Mouse (Mus musculus): ENCODE measurements around the gene Tmem39b. TPM values are rescaled to one million over a fixed set of nuclear protein-coding genes. Genes with fewer than 3 reads are reported as not detected.
"Not testable (repeated sequence)": the region's sequence is repeated elsewhere in the genome, so short reads cannot be mapped to it uniquely, and the experiment has no call there.

The Tmem39b gene
- 24.4 and 25.7 TPM in 2 replicates for polyA plus RNA-seq (2012; rRNA removed)

- TF ChIP-seq CTCF (IDR thresholded peaks at IDR 0.05; ENCODE audit: insufficient read depth, low read length) (no peak), POLR2A (IDR thresholded peaks at IDR 0.05; ENCODE audit: borderline replicate concordance, extremely low read depth, low read depth, low read length) (no peak)
- WGBS: 1% methylated on average over 56 of the region's 57 CpGs
- H3K4me1 ChIP-seq (ENCODE audit: control insufficient read depth, insufficient read depth, low read length): no peaks in the 10 kb centered on the region
- DNase-seq: peak; percentile 87
- peak within 1 kb of the TSS; percentile 83 for H3K4me3 ChIP-seq (replicated peaks; ENCODE audit: extremely low read depth, low read depth, low read length)
Observed at GRCm38 (mm10) chr4:129696158-129696985, at the start of gene Tmem39b. TSS of gene Tmem39b (minus strand) at chr4:129696838.

- no peak for TF ChIP-seq POLR2A (IDR thresholded peaks at IDR 0.05; ENCODE audit: borderline replicate concordance, extremely low read depth, low read depth, low read length)
- no peak for TF ChIP-seq CTCF (IDR thresholded peaks at IDR 0.05; ENCODE audit: insufficient read depth, low read length)
- DNase-seq: no peak
- 52% methylated on average over 1 of the region's 1 CpGs for WGBS
- H3K4me1 ChIP-seq (ENCODE audit: control insufficient read depth, insufficient read depth, low read length): no peaks in the 10 kb centered on the region
- no peak overlapping the region for H3K4me3 ChIP-seq (replicated peaks; ENCODE audit: extremely low read depth, low read depth, low read length)
Observed at GRCm38 (mm10) chr4:129746106-129746505, 49.5 kb upstream of the Tmem39b start.

- H3K4me3 ChIP-seq (replicated peaks; ENCODE audit: extremely low read depth, low read depth, low read length): no peak overlapping the region
- WGBS: 34% methylated on average over 2 of the region's 2 CpGs
Observed at GRCm38 (mm10) chr4:129743494-129743893, 46.9 kb upstream of the Tmem39b start.

DNA sequence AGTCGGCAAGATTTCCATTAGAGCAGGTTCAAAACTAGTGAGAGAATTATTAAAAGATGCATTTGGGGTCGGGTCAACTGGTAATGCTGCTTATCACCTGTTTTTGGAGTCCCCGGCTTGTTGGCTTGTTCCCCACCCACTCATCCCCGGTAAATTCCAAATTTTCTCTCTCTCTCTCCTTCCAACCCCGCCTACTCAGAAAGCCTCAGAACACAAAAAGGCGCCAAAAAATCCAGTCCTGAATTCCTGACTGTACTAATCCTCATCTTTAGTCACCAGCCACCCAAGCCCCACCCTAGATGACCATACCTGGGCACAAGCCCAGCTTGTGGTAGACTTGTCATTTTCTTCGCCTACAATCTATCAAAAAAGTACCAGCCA, 46.4 kb upstream of the Tmem39b start:
- no peak for TF ChIP-seq CTCF (IDR thresholded peaks at IDR 0.05; ENCODE audit: insufficient read depth, low read length)
- TF ChIP-seq POLR2A (IDR thresholded peaks at IDR 0.05; ENCODE audit: borderline replicate concordance, extremely low read depth, low read depth, low read length): no peak
- DNase-seq: peak; percentile 14
- H3K4me1 ChIP-seq (ENCODE audit: control insufficient read depth, insufficient read depth, low read length): peaks cover 4% of the 10 kb centered on the region; the same call in 1 of the 2 replicates
- H3K4me3 ChIP-seq (replicated peaks; ENCODE audit: extremely low read depth, low read depth, low read length): peak overlapping the region; percentile 68
- WGBS: 11% methylated on average over 7 of the region's 7 CpGs

More at GRCm38 (mm10) chr4:129743494-129743893, 46.9 kb upstream of the Tmem39b start:
- no peak for TF ChIP-seq CTCF (IDR thresholded peaks at IDR 0.05; ENCODE audit: insufficient read depth, low read length)
- no peak for TF ChIP-seq POLR2A (IDR thresholded peaks at IDR 0.05; ENCODE audit: borderline replicate concordance, extremely low read depth, low read depth, low read length)
- no peak for DNase-seq
- H3K4me1 ChIP-seq (ENCODE audit: control insufficient read depth, insufficient read depth, low read length): peaks cover 4% of the 10 kb centered on the region; the same call in 1 of the 2 replicates

DNA sequence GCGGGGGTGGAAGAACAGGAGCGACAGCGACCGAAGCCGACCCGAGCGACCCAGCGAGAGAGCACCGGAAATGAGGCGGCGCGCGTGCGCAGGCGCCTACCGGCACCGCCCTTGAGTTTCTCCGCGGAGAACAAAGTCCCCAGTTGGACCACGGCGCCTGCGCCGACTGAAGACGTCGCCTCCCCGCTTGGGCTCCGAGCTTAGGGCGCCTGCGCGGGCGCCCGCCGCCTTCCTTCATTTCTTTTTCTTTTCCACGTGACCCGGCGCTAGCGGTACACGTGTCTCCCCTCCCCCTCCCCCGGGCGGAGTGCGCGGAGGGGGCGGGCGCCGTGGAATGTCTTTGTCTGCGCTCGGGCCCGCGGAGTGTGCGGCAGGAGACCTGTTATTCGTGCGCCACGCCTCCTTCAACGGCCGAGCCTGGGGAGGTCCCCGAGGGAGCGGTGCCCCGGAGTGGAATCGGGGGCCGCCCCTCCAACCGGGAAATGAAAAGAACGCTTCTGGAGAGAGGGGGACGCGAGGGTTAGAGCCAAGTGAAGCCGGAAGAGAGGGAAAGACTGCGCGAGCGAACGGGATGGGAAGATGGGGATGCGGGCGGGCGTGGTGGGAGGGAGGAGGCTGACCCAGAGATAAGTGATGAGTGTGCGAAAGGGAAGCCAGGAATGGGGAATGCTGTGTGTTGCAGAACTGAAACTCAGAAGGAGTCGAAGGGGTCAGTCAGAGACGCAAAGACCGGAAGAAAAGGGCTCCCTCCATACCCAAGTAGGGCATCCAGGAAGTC, 45.8 kb upstream of the Tmem39b start, which contains the start of gene Khdrbs1:
Gene Khdrbs1 (minus strand): TSS at position 72 of the 778 bp plus-strand sequence.
- peak; percentile 95 for DNase-seq
- H3K4me3 ChIP-seq (replicated peaks; ENCODE audit: extremely low read depth, low read depth, low read length): peak within 1 kb of the TSS; percentile 68
- peaks cover 5% of the 10 kb centered on the region for H3K4me1 ChIP-seq (ENCODE audit: control insufficient read depth, insufficient read depth, low read length)
- WGBS: under 1% methylated on average over 76 of the region's 76 CpGs
- TF ChIP-seq POLR2A (IDR thresholded peaks at IDR 0.05; ENCODE audit: borderline replicate concordance, extremely low read depth, low read depth, low read length): peak; percentile 81; the same call in 1 of the 2 replicates
- no peak for TF ChIP-seq CTCF (IDR thresholded peaks at IDR 0.05; ENCODE audit: insufficient read depth, low read length)

GRCm38 (mm10) chr4:129741974-129742231, 45.3 kb upstream of the Tmem39b start:
- Histone ChIP-seq H3K4me3 (replicated peaks; ENCODE audit: extremely low read depth, low read depth, low read length) (peak overlapping the region; percentile 68), H3K4me1 (ENCODE audit: control insufficient read depth, insufficient read depth, low read length) (peaks cover 7% of the 10 kb centered on the region)
- WGBS: 0% methylated on average over 29 of the region's 34 CpGs
- DNase-seq: no peak
- TF ChIP-seq CTCF (IDR thresholded peaks at IDR 0.05; ENCODE audit: insufficient read depth, low read length): no peak

DNA sequence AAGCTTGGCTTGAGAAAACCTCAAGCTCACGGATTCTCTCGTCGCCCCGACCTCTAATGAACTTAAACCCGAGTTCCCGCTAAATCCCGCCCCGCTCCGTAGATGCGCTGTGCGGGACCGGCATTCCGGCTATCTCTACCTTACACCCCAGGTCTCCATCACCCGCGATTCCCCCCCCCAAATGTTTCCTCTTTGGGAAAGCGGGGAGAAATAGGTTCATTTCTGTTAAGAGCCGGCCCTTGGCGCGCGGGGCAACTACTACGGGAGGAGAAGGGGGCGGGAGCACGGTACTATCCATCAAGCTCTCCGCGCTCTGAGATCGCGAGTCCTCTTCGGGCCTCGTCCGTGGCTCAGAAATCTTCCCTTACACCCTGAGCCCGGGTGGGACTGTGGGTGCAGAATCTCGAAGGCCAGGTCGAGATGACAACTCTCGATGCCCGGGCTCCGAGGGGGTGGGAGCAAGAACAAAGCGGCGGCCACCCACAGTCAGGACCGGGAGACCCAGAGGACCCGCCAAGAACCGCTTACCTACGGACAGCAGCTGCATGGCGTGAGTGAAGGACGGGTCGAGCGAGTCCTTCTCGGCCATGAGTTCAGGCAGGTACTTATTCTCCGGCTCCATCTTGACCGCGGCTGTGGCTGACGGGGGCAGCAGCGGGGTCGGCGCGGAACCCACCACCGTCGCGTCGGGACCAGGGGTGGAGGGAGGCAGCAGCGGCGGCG, 44.8 kb upstream of the Tmem39b start:
- under 1% methylated on average over 62 of the region's 62 CpGs for WGBS
- DNase-seq: peak; percentile 52
- TF ChIP-seq POLR2A (IDR thresholded peaks at IDR 0.05; ENCODE audit: borderline replicate concordance, extremely low read depth, low read depth, low read length) (no peak), CTCF (IDR thresholded peaks at IDR 0.05; ENCODE audit: insufficient read depth, low read length) (no peak)
- Histone ChIP-seq H3K4me3 (replicated peaks; ENCODE audit: extremely low read depth, low read depth, low read length) (peak overlapping the region; percentile 68), H3K4me1 (ENCODE audit: control insufficient read depth, insufficient read depth, low read length) (peaks cover 7% of the 10 kb centered on the region)

DNA sequence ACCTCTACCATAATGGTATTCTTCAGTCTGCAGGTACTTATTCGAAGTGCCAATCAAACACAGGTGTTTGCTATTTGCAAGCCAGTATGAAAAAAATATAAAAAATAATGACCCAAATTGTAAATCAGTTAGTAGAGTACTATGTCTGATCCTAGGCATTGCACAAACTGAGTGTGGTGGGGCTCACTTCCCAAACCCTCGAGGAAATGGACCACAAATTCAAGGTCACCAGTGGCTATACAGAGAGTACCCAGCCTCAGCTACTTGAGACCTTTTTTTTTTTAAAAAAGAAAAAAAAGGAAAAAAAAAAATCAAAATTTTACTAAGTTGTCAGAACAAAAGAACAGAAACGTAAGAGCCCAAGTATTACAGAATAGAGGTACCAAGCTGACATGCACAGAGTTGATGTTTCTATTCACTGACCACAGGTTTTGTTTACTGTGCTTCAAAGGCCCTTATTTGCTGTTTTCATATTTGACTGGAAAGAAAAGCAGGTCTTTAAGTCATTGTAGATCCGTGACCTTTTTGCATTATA, 42.5 kb upstream of the Tmem39b start:
- Histone ChIP-seq H3K4me1 (ENCODE audit: control insufficient read depth, insufficient read depth, low read length) (peaks cover 7% of the 10 kb centered on the region), H3K4me3 (replicated peaks; ENCODE audit: extremely low read depth, low read depth, low read length) (no peak overlapping the region)
- WGBS: 51% methylated on average over 4 of the region's 4 CpGs
- TF ChIP-seq CTCF (IDR thresholded peaks at IDR 0.05; ENCODE audit: insufficient read depth, low read length): no peak
- no peak for TF ChIP-seq POLR2A (IDR thresholded peaks at IDR 0.05; ENCODE audit: borderline replicate concordance, extremely low read depth, low read depth, low read length)
- DNase-seq: no peak

DNA sequence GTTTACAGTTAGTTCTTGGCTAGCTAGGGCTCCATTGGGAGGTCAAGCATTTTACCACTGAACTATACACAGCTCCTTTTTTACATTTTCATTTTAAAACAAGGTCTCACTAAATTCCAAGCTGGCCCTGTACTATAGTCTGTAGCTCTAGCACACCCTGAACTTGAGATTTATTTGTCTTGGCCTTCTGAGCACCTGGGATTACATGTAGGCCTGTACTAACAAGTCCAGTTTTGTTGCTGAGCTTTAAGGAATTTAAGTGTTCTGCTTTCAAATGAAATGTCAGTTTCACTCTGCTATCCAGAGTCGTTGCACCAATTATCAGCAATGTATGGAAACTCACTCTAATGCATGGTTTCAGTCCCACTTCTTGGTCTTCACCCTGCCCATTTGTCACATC, 39.5 kb upstream of the Tmem39b start:
- no peak overlapping the region for H3K4me3 ChIP-seq (replicated peaks; ENCODE audit: extremely low read depth, low read depth, low read length)
- H3K4me1 ChIP-seq (ENCODE audit: control insufficient read depth, insufficient read depth, low read length): peaks cover 9% of the 10 kb centered on the region
- TF ChIP-seq POLR2A (IDR thresholded peaks at IDR 0.05; ENCODE audit: borderline replicate concordance, extremely low read depth, low read depth, low read length): no peak
- TF ChIP-seq CTCF (IDR thresholded peaks at IDR 0.05; ENCODE audit: insufficient read depth, low read length): no peak
- WGBS: 54% methylated on average over 1 of the region's 1 CpGs
- no peak for DNase-seq

GRCm38 (mm10) chr4:129735485-129735884, 38.8 kb upstream of the Tmem39b start:
- DNase-seq; H3K4me1 ChIP-seq (ENCODE audit: control insufficient read depth, insufficient read depth, low read length); H3K4me3 ChIP-seq (replicated peaks; ENCODE audit: extremely low read depth, low read depth, low read length): not testable (repeated sequence)
- 100% methylated on average over 3 of the region's 4 CpGs for WGBS

Data from lung, adult 2 months (tissue).